Mouse (Mus musculus) embryonic facial prominence, embryonic 11.5 days (tissue): ENCODE measurements around the gene Sft2d1. TPM values are rescaled to one million over a fixed set of nuclear protein-coding genes. Genes with fewer than 3 reads are reported as not detected.
A peak's percentile ranks its signal among the peaks of the same experiment; 100 is the strongest.

Source experiments
- ATAC-seq: fragments of 200-750 bp; cut with Nextera tagmentation; replicated peaks from 2 replicates; pipeline ENCODE4 v1.8.0; 2017; ENCODE audit warnings: low read depth; ENCODE audit not compliant: insufficient number of reproducible peaks, low FRiP score, low TSS enrichment
- DNase-seq: peaks from one replicate; pipeline ENCODE4 v3.0.0-alpha.2; 2015; ENCODE audit warnings: low spot score
- H3K27ac ChIP-seq: fragments of 300-500 bp; sonication (generic); replicated peaks from 2 replicates; pipeline ENCODE4 v1.5.1; 2014; ENCODE audit warnings: mild to moderate bottlenecking, low read depth, low read length, control low read depth
- H3K27me3 ChIP-seq: fragments of 300-500 bp; sonication (generic); 2 replicates; pipeline ENCODE4 v1.6.1; 2014; ENCODE audit warnings: mild to moderate bottlenecking, low read length, moderate library complexity, mixed read lengths; ENCODE audit not compliant: control insufficient read depth, insufficient read depth
- H3K36me3 ChIP-seq: fragments of 300-500 bp; sonication (generic); replicated peaks from 2 replicates; pipeline ENCODE4 v1.6.1; 2014; ENCODE audit warnings: low read depth, mild to moderate bottlenecking, low read length, moderate library complexity, mixed read lengths; ENCODE audit not compliant: control insufficient read depth, insufficient read depth
- H3K4me1 ChIP-seq: fragments of 300-500 bp; sonication (generic); 2 replicates; pipeline ENCODE4 v1.6.1; 2014; ENCODE audit warnings: low read length, mixed read lengths; ENCODE audit not compliant: control insufficient read depth, insufficient read depth
- H3K4me2 ChIP-seq: fragments of 300-500 bp; sonication (generic); 2 replicates; pipeline ENCODE4 v1.6.1; 2014; ENCODE audit warnings: low read depth, mild to moderate bottlenecking, control low read depth, low read length, moderate library complexity
- H3K4me3 ChIP-seq: fragments of 300-500 bp; sonication (generic); 2 replicates; pipeline ENCODE4 v1.5.1; 2014; ENCODE audit warnings: low read depth, low read length, control low read depth
- H3K9ac ChIP-seq: fragments of 300-500 bp; sonication (generic); replicated peaks from 2 replicates; pipeline ENCODE4 v1.6.1; 2014; ENCODE audit warnings: mild to moderate bottlenecking, control low read depth, low read length
- H3K9me3 ChIP-seq: fragments of 300-500 bp; sonication (generic); replicated peaks from 2 replicates; pipeline ENCODE4 v1.6.1; 2016; ENCODE audit warnings: mild to moderate bottlenecking, low read length, inconsistent platforms, mixed read lengths; ENCODE audit not compliant: control insufficient read depth
- WGBS: fragments of 180-500 bp; shearing (Covaris S2); extraction: QIAGEN DNeasy Blood & Tissue Kit; methylation state at CpG from one replicate; pipeline ENCODE4 v1.1.7; 2014; 5-methylcytosine and 5-hydroxymethylcytosine counted together
- polyA plus RNA-seq: library from polyadenylated mRNA; unstranded; fragments of >200 nt; fragmentation: Nextera tagmentation; extraction: Ambion mirVana; gene quantifications from 2 replicates; pipeline ENCODE4 v1.2.1, GENCODE M21; 2014

Sft2d1 gene
- polyA plus RNA-seq, 1 experiment from 2014 or later: 47.5 TPM

DNA sequence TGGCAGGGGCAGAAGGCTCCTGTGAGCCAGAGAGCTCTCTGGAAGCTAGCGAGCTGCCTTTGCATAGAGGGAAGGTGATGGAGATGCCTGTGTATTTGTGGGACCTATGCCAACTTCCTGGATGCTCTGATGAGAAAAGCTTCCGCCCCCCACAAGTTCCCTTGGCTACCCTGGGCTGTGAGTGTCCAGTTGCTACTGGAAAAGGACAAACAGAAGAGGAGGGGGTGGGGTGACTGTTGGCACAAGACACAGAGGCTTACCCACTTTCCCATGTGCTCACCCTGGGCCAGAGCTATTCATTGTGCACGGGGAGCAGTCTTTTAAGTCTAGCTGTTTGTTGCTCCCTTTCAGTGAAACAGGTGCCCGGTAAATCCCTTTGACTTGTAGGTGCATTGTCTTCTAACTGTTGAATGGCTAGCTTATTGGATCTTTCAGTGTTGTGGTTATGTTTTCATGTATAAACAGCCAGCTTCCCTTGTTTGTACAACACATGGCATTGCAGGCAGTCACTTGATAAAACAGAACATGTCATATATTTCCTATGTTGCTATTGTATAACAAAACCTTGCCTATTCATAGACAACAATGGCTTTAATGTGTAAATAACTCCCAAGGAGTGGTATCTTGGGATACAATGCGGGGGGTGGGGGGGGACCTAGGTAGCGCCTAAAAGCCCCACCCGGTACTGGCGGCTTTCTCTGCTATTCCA is 28.9 kb downstream of the Sft2d1 start:
- peaks cover 36% of the 10 kb centered on the region for H3K27me3 ChIP-seq

DNA sequence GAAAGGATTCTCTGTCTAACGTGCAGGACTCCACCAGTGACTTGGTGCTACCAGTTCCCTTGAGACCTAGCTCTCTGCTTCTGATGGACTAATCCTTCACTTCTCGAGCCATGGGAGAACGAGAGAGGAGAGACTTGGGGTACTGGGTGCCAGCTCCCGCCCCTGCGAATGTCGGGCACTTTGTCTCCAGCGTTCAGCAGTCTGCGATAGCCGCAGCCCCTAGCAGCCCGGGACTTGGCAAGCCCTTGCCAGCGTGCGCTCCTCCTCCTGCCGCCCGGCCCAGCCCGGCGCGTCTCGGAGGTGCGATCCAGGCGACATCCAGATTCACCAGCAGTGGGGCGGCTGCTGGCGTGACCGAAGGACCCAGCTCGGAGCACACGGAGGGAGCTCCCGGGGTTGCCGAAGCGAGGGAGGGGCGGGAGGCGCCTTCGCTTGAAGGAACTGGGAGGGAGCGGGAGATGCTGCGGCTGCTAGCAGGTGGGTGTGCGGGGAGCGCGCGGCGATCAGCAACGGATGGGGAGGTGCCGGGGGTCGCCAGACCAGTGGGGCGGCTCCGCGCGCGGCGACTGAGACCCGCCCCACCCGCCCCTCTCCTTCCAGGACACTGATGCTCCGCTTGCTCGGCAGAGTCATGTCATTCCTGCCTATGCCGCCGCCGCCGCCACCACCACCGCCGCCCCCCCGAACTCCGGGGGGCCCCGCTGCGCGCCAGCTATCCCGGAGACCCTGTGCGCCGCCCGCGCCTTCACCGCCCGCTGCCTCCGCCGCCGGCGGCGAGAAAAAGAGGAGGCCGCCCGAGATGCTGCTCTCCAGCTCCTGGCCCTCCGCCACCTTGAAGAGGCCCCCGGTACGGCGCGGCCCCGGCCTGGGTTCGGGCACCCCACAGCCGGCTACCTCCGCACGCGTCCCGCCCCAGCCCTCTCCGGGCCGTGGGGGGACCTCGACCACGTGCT is 29.8 kb downstream of the Sft2d1 start:
- Histone ChIP-seq H3K4me3 (peak overlapping the region; percentile 56), H3K4me2 (peak overlapping the region; percentile 100), H3K9ac (peak overlapping the region; percentile 65), H3K4me1 (peaks cover 3% of the 10 kb centered on the region), H3K27me3 (peaks cover 36% of the 10 kb centered on the region), H3K9me3 (no peaks in the 10 kb centered on the region), H3K27ac (no peak overlapping the region), H3K36me3 (no peaks in the 10 kb centered on the region)
- peak; percentile 23 for DNase-seq
- peak; percentile 80 for ATAC-seq
- under 1% methylated on average over 71 of the region's 92 CpGs for WGBS

More for the DNA sequence above, 28.9 kb downstream of the Sft2d1 start:
- Histone ChIP-seq H3K4me3 (no peak overlapping the region), H3K9ac (no peak overlapping the region; the same call in 1 of the 2 replicates), H3K4me1 (peaks cover 3% of the 10 kb centered on the region), H3K36me3 (no peaks in the 10 kb centered on the region), H3K4me2 (peak overlapping the region; percentile 100), H3K9me3 (no peaks in the 10 kb centered on the region), H3K27ac (no peak overlapping the region)
- no peak for ATAC-seq
- 27% methylated on average over 8 of the region's 8 CpGs for WGBS
- no peak for DNase-seq

DNA sequence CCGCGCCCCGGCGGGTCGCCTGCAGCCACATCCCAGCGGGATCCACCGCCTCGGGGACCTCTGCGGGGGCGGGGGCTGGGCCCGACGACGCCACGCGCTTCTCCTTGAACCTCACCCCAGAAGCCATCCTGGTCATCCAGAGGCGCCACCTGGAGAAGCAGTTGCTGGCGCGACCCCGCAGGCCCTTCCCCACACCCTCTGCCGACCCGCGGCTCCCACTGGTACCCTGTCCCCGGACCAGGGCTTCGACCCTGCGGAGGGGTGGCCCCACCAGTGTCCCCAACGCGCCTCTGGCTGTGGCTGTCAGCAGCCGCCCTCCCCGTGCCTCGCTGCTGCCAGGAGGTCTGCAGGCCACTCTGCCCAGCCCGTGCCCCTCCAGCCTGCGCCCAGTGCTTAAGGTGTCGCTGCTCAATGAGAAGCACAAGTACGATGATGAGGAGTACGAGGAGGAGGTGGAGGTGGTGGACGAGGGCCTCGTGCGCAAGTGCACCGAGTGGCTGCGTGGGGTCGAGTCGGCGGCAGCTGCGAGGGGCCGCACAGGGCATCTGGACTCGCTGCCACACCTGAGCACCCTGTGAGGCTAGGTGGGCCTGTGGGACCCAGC is 30.6 kb downstream of the Sft2d1 start:
- DNase-seq: no peak

DNA sequence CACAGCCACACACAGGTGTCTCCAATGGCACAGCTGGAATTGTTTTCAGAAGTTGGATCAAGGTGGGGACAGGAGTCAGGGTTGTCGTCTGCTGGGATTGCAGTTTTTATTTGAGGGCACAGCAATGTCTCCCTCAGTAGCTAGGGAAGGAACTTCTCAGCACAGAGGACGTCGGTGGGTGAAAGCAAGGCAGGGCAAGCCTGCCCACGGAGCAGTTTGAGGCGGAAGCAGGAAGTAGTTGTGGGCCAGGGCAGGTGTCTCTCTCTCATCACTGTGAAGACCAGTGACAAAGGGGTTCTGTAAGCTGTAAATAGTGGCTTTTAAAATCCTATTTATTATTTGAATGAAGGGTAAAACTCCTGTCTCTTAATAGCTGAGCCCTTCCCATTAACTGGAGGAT is 31.8 kb downstream of the Sft2d1 start:
- Histone ChIP-seq H3K4me1 (peaks cover 3% of the 10 kb centered on the region), H3K27me3 (peaks cover 36% of the 10 kb centered on the region), H3K27ac (no peak overlapping the region), H3K9ac (no peak overlapping the region), H3K9me3 (no peaks in the 10 kb centered on the region), H3K36me3 (no peaks in the 10 kb centered on the region), H3K4me2 (no peak overlapping the region), H3K4me3 (no peak overlapping the region)
- WGBS: 57% methylated on average over 5 of the region's 5 CpGs
- ATAC-seq (no peak), DNase-seq (no peak)

More for the DNA sequence above, 30.6 kb downstream of the Sft2d1 start:
- Histone ChIP-seq H3K4me2 (peak overlapping the region; percentile 100), H3K9me3 (no peaks in the 10 kb centered on the region), H3K9ac (peak overlapping the region; percentile 65), H3K27me3 (peaks cover 36% of the 10 kb centered on the region), H3K36me3 (no peaks in the 10 kb centered on the region), H3K4me1 (peaks cover 3% of the 10 kb centered on the region), H3K27ac (no peak overlapping the region), H3K4me3 (peak overlapping the region; percentile 56)
- WGBS: 11% methylated on average over 42 of the region's 46 CpGs
- peak; percentile 41; the same call in 1 of the 2 replicates for ATAC-seq

DNA sequence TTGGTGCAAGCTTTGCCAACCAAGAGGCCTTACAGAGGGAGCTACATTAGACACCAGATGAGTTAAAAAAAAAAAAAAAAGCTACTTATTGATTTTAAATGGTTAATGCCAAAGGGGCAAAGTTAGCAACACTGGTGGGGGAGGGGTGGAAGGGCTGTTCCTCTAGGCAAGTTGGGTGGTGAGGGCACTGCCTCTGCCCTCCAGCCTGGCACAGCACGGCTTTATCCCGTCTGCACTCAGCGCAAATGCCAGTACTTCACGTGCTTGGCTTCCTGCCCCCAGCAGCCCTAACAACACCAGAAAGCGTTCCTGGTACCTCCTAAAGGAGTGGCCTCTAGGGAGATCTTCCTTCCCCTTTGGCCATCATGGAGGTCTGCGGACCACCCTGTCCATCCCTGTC is 32.5 kb downstream of the Sft2d1 start:
- Histone ChIP-seq H3K9ac (no peak overlapping the region), H3K36me3 (no peaks in the 10 kb centered on the region), H3K4me3 (no peak overlapping the region), H3K4me2 (no peak overlapping the region), H3K9me3 (no peaks in the 10 kb centered on the region), H3K4me1 (peaks cover 3% of the 10 kb centered on the region), H3K27ac (no peak overlapping the region), H3K27me3 (peaks cover 36% of the 10 kb centered on the region)
- no peak for ATAC-seq
- no peak for DNase-seq
- 66% methylated on average over 6 of the region's 6 CpGs for WGBS

DNA sequence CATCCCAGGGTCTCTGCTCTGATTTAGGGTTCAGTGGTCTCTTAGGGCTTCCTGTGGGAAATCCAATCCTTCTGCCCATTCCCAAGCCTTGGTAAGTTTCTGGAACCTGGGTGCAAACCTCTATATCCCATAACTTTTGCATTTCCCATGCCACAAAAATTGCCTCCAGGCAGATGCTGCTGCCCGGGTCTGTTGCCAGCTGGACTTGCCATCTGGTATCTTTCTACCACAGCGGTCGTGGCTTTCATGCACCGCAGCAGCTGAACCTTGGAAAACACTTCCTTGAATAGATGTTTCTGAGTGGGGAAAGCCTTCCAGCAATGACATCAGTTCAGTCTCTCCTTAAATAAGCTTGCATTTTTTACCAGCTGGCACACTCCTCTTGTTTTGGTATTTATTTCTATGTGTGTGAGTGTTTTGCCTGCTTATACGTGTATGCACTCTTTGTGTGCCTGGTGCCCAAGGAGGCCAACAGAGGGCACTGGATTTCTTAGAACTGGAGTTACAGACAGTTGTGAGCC is 36.9 kb downstream of the Sft2d1 start:
- Histone ChIP-seq H3K27ac (no peak overlapping the region), H3K9me3 (no peaks in the 10 kb centered on the region), H3K36me3 (no peaks in the 10 kb centered on the region)

DNA sequence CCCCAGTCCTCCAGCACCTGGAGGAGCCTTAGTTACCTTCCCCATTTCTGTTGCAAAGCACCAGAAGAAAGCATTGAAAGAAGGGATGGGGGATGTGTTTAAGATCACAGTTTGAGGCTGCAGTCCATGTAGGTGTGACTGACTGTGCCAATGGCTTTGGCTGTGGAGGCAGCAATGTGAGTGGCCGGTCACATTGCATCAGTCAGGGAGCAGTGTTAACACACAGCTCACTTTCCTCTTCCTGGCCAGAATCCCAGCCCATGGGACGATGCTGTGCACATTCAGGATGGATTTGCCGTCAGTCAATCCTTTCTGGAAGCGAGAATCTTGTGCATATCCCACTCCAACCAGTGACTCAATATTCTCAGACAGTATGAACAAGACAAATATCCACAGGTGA is 38.0 kb downstream of the Sft2d1 start:
- H3K36me3 ChIP-seq: no peaks in the 10 kb centered on the region
- H3K9me3 ChIP-seq: no peaks in the 10 kb centered on the region
- no peak overlapping the region for H3K9ac ChIP-seq
- H3K27me3 ChIP-seq: no peaks in the 10 kb centered on the region
- H3K4me3 ChIP-seq: no peak overlapping the region
- DNase-seq (no peak), ATAC-seq (no peak)
- no peak overlapping the region for H3K4me2 ChIP-seq
- H3K27ac ChIP-seq: no peak overlapping the region
- 85% methylated on average over 4 of the region's 4 CpGs for WGBS
- no peaks in the 10 kb centered on the region for H3K4me1 ChIP-seq

More for the DNA sequence above, 36.9 kb downstream of the Sft2d1 start:
- DNase-seq (no peak), ATAC-seq (no peak)
- Histone ChIP-seq H3K4me1 (no peaks in the 10 kb centered on the region), H3K4me2 (no peak overlapping the region), H3K27me3 (no peaks in the 10 kb centered on the region), H3K4me3 (no peak overlapping the region), H3K9ac (no peak overlapping the region)
- WGBS: 86% methylated on average over 5 of the region's 5 CpGs
